Mouse (Mus musculus) E14TG2a.4 (cell line): Measurements from ENCODE around the gene Adamts14.
A peak's percentile ranks its signal among the peaks of the same experiment; 100 is the strongest.

Source experiments
- CTCF ChIP-seq: conservative IDR thresholded peaks from 2 replicates; pipeline ENCODE4 v1.5.1; 2014; ENCODE audit warnings: low read length
- NANOG ChIP-seq: IDR thresholded peaks from 2 replicates; pipeline ENCODE4 v1.6.1; 2014; ENCODE audit warnings: borderline replicate concordance, low read length, mixed read lengths

- TF ChIP-seq CTCF (peak; percentile 93), NANOG (no peak)
These were observed 73.5 kb downstream of the Adamts14 start for GRCm38 (mm10) chr10:61199566-61200213.
